Mouse (Mus musculus) layer of hippocampus, postnatal 25 days (tissue): ENCODE results near the gene Wdhd1. TPM values are rescaled to one million over a fixed set of nuclear protein-coding genes. Genes with fewer than 3 reads are reported as not detected.

Experiments used
- DNase-seq, 2 experiments: peaks; one replicate each; pipeline ENCODE4 v3.0.0; 2022; ENCODE audit warnings: mixed read lengths in 2 of 2, low spot score in 1 of 2; ENCODE audit errors: extremely low spot score in 1 of 2
- total RNA-seq, 2 experiments: library from RNA; stranded (reverse); gene quantifications; 2 replicates each; pipeline ENCODE4 v1.2.3; 2021

Wdhd1 gene
- total RNA-seq, 2 experiments from 2014 or later, result 5.1 to 5.4 TPM

- no peak for DNase-seq
These were observed 52.0 kb downstream of the Wdhd1 start for GRCm38 (mm10) chr14:47224476-47225325.

DNA sequence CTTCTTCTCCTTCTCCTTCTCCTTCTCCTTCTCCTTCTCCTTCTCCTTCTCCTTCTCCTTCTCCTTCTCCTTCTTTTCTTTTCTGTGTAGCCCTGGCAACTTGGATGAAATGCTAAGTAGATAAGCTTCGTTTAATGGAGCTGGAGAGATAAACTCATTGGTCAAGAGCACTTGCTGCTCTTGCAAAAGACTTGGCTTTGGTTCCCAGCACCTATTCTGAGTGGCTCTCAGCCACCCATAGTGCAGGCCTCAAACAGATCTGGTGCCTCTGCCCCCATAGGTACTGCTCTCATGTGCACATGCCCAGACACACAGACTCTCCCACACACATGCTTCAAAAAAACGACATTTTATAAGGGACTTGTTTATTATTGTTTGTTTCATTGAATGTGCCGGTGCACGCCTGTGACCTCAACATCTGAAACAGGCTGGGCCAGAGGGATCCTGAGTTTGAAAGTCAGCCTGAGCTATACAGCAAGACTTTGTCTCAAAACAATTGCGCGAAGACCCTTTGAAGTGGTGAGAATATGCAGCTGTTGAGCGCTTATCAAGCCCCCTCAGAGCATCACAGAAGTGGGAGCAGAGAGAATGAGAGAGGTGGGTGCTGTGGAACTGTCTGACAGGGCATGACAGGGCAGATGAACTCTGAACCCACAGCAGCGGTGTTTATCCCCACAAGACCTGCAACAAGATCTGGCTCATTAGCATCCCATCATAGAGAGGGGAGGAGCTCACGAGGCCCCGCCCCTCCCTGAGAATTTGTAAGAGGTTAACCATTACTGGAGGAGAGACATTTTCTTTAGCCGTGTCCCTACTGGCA, 53.8 kb downstream of the Wdhd1 start:
- no peak for DNase-seq

- DNase-seq, result no peak
These were observed 55.1 kb downstream of the Wdhd1 start for GRCm38 (mm10) chr14:47221567-47221966.

DNA sequence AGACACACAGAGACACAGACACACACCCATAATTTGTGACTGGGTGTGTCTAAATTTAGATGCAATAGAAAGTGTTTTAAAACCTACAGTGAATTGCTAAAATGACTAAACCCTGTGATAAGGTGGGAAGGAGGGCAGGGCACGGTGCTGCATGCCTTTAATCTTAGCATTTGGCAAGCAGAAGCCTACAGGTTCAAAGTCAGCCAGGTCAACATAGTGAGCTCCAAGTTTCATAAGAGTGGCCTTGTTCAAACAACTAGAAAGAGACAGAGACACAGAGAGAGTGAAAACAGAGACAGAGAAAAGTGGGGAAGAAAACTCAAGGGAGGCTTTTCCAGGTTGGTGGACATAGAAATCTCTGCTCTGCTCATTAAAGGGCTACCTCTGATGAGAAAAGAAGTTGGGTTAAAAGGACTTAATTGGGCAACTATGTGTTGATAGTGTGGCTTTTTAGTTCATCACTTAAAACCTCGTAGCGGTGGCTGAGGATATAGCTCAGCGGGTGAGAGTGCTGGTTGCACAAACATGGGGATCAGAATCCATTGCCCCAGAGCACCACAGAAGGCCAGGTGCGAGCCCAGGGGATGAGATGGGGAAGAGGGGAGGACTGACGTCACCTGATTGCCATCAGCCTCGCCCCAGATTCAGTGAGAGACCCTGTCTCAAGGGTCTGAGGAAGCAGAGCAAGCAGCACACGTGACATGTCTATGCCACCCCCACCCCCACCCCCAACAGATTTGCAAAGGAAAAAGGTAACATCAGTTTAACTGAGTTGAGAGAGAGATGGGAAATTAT, 56.2 kb downstream of the Wdhd1 start:
- DNase-seq, result no peak

DNA sequence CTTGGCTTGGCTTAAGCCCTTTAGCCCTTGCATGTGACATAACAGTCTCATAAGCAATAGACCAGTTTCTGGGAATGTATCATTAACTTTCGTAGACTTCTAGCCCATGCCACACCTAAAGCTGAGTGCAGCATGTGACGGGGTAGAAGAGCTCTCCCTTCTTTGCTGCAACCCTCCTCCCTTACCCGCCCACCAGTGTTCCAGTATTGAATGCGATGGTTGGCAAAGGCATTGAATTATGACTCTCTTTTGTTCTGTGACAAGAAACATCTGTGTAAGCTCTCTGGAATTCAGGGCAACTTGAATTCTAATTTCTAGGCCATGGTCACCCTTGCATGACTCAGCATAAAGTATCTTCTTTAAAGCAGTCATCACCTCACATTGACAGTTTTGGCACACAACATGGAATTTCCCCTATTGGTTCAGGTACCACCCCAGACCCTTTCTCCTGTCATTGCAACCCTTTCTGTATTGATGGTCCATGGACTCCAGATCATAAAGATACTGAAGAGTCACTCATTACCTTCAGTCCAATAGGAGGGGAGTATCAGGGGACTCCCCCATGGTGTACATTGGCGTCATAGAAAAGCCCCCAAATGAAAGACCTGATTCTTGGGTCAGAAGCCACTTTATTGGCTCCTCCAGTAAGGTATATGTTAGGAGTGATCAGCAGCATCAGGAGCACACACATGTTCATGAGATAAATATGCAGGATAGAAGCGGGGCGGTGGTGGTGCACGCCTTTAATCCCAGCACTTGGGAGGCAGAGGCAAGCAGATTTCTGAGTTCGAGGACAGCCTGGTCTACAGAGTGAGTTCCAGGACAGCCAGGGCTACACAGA, 57.7 kb downstream of the Wdhd1 start:
- no peak for DNase-seq

- DNase-seq, result no peak
These were observed 60.1 kb downstream of the Wdhd1 start for GRCm38 (mm10) chr14:47216541-47216940.

DNA sequence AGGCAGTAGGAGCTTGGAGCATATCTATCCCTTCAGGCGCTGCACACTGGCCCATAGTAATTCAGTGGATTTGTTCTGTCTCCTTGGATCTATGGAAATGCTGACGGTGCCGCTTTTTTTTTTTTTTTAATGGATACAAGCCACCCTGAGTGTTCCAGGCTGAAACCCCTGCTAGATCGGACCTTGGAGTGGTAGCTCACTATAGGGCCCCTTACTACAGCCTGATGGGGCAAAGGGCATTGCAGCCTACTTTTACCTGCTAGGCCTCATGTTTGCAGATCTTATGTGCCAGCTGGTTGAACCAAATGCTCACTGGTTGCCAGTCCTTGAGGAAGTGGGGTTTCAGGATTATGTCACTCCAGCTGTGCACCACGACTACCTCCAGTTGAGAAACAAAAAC, 62.3 kb downstream of the Wdhd1 start:
- DNase-seq, result no peak

DNA sequence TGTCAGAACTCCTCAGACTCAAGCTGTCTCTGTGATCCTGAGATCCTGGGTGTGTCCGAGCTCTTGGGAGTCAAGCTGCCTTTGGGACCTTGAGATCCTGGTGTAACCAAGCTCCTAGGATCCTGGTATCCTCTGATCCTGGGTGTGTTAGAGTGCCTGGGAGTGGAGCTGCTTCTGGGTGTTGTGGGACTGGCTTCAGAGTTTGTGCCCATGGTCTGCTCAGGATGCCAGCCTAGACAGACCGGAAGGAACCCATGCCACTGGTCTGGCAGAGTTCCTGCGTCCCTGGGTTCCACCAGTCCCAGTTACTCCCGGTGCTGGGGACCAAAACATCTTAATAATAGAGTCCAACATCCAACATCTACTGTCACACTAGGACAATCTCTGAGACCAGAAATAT, 63.4 kb downstream of the Wdhd1 start:
- no peak for DNase-seq

DNA sequence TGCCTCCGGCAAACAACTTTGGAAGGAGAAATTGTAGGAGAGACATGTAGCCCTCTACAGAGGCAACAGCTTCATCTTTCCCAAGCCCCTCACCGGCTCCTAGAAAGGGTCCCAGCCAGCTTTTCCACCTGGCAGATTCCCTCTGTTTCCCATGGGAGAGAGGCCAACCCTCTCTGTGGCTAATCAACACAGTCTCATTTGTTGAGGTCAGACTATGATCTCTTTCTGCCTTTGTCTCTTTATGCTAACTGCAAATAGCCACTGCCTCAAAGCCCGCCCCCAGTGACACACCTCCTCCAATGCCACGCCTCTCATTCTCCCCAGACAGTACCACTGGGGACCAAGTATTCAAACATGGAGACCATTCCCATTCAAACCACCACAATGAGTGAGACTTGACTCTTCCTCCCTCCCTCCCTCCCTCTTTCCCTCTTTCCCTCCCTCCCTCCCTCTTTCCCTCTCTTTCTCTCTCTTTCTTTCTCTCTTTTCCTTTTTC, 66.9 kb downstream of the Wdhd1 start:
- no peak for DNase-seq

DNA sequence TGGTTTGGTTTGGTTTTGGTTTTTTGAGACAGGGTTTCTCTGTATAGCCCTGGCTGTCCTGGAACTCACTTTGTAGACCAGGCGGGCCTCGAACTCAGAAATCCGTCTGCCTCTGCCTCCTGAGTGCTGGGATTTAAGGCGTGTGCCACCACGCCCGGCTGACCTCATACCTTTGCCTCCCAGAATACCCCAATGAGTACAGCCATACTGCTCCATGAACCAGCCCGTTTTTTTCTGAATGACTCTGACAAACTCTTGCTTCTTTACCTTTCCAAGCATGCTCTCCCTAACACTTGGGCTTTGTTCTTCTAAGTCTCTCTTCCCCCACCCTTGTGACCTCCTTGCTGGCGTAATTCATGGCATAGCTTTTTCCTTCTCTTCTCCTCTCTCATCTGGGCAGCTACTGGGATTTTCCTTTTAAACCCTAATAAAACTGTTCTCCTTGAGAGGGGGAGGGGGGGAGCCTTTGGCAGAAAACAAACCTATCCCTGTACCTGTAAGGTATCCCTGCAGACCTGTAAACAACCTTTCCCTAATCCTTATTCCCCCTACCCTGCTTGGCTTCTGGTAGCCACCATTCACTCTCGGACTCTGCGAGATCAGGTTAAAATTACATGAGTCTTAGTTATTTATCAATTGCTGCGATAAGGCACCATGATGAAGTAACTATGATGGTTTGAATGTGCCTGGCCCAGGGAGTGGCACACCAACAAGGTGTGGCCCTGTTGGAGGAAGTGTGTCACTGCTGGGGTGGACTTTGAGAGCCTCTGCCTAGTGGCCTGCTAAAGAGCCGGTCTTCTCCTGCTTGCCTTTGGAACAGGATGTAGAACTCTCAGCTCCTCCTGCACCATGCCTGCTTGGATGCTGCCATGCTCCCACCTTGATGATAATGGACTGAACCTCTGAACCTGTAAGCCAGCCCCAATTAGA, 67.8 kb downstream of the Wdhd1 start:
- DNase-seq, result no peak

DNA sequence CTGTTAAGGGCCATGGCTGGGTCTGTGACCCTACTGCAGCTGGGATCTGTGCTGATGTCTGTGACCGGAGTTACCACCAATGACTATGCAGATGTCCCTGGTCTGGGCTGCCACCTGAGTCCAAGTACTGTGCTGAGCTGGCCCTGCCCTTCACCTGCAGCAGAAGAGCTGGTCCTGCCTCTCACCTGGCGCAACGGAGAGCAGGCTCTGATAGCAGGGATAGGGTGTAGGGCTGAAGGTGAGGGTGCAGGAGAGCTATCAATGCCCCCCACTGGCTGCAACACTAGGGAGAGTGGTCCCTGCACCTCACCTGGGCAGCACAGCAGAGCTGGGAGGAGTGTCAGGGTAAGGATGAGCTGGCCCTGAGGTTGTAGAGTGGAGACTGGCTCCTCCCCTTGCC, 70.1 kb downstream of the Wdhd1 start:
- no peak for DNase-seq

DNA sequence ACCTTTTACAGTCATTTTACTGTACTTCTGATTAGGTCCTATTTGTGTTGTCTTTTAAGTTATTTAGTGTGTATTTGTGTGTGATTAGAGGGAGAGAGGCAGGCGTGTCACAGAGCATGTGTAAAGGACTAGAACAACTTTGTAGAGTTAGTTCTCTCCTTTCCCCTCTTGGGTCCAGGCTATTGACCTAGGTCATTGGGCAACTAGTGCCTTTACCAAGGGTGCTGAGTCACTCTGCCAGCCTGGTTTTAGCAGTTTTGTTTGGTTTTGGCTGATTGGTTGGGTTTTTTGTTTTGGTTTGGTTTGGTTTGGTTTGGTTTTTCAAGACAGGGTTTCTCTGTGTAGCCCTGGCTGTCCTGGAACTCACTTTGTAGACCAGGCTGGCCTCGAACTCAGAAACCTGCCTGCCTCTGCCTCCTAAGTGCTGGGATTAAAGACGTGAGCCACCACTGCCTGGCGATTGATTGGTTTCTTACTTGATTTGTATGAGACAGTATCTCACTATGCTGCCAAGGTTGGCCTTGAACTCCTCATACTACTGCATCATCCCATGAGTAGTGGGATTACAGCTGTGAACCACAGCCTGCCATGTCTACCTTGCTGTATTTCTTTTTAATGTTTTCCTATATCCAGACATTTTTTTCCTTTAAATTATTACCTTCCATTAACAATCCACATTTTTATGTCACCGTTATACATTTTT, 71.2 kb downstream of the Wdhd1 start:
- no peak for DNase-seq

GRCm38 (mm10) chr14:47197340-47197739, 79.3 kb downstream of the Wdhd1 start:
- no peak for DNase-seq

- no peak for DNase-seq
These were observed 79.9 kb downstream of the Wdhd1 start for GRCm38 (mm10) chr14:47196711-47197110.

- no peak for DNase-seq
These were observed 82.6 kb downstream of the Wdhd1 start for GRCm38 (mm10) chr14:47194096-47194495.

DNA sequence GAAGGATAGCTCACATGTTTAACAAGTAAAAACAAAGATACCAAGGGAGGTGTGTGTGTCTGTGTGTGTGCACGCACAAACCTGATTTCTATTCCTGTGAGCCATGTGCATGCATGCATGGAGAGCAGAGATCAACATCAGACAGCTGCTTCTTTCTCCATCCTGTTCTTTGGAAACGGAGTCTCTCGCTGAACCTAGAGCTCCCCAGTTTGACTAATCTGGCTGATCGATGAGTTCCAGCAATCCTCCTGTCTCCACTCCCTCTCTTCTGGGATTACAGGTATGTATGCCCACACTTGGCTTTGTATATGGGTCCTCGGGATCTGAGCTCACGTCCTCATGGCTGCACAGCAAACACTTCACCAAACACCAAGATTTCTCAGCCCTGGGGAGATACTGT, 83.2 kb downstream of the Wdhd1 start:
- no peak for DNase-seq

DNA sequence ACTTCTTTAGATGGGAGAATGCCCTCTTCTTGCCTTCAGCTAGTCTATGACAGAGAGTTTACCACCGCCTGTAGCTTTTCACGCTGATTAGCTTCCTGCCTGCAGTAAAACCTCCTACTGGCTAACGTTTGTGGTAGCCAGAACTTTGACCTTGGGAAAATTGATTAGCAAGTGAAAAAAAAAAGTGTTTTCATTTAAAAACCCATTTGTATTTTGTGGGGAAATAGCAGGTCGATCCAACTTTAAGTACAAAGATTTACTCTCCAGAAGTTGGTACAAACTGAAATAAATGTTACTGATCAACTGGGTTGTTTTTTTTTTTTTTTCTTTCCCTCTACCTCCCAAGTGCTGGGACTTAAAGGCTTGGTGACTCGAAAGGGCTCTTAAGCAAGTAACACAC, 84.8 kb downstream of the Wdhd1 start:
- DNase-seq, result no peak
